Mouse (Mus musculus): ENCODE measurements at regions not wholly inside any gene's neighbourhood (a gene's known extent, or its start where the extent isn't known, plus 50 kb on each side); places are given as distances from the start of the nearest gene placed in this dataset.

DNA sequence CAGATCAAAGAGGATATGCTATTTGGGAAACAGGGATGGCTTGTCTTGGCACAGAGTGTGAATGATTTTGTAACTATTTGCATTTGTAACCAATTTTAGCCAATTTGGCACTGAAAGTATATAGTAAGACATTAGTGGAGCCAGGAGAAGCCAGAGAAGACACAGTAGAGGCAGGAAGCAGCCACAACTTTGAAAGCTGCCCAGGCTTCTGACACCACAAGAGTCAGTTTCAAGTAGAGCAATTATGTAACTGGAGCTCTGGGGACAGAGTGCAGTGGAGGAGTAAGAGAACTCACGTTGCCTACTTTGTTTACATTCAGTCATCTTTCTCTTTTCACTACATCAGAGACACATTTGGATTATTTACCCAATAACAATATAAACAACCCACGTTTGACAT lies 1956.5 kb upstream of the Lrrc6 start:
- TF ChIP-seq CTCF (IDR thresholded peaks at IDR 0.05; ENCODE audit: insufficient read depth, low read length) (no peak), POLR2A (IDR thresholded peaks at IDR 0.05; ENCODE audit: borderline replicate concordance, extremely low read depth, low read depth, low read length) (no peak)

Measured in lung, adult 2 months (tissue).